Mouse (Mus musculus) small intestine, adult 2 months (tissue): ENCODE measurements around the gene Bcor. TPM values are rescaled to one million over a fixed set of nuclear protein-coding genes. Genes with fewer than 3 reads are reported as not detected.

Source experiments
- H3K27ac ChIP-seq: fragments of 200-500 bp; 2 replicates; pipeline ENCODE4 v1.5.1; 2012; ENCODE audit warnings: low read depth, low read length, control low read depth, inconsistent platforms; ENCODE audit not compliant: insufficient read depth
- H3K27me3 ChIP-seq: fragments of 200-500 bp; 2 replicates; pipeline ENCODE4 v1.6.1; 2012; ENCODE audit warnings: mild to moderate bottlenecking, moderate library complexity, low read length, inconsistent platforms; ENCODE audit not compliant: control insufficient read depth, insufficient read depth
- H3K36me3 ChIP-seq: fragments of 200-500 bp; 2 replicates; pipeline ENCODE4 v1.6.1; 2012; ENCODE audit warnings: mild to moderate bottlenecking, low read length, control low read depth, inconsistent platforms; ENCODE audit not compliant: control insufficient read depth, insufficient read depth
- H3K4me1 ChIP-seq: fragments of 200-500 bp; 2 replicates; pipeline ENCODE4 v1.6.1; 2012; ENCODE audit warnings: low read length, inconsistent platforms, mixed read lengths; ENCODE audit not compliant: control insufficient read depth, insufficient read depth, insufficient read length
- H3K4me3 ChIP-seq: fragments of 200-500 bp; 2 replicates; pipeline ENCODE4 v1.5.1; 2012; ENCODE audit warnings: low read depth, mild to moderate bottlenecking, control low read depth, inconsistent platforms, low read length, moderate library complexity
- CTCF ChIP-seq: fragments of 200-500 bp; IDR thresholded peaks from 2 replicates; pipeline ENCODE4 v1.5.1; 2012; ENCODE audit warnings: low read depth, mild to moderate bottlenecking, control low read depth, inconsistent platforms, low read length, moderate library complexity, mixed read lengths; ENCODE audit not compliant: insufficient replicate concordance, insufficient read length; ENCODE audit errors: extremely low read depth
- POLR2A ChIP-seq: fragments of 200-500 bp; IDR thresholded peaks from 2 replicates; pipeline ENCODE4 v1.6.1; 2012; ENCODE audit warnings: low read depth, mild to moderate bottlenecking, control low read depth, inconsistent platforms, low read length, moderate library complexity
- WGBS: fragments of 180-500 bp; shearing (Covaris S2); methylation state at CpG from one replicate; pipeline ENCODE4 v1.1.7; 2018; 5-methylcytosine and 5-hydroxymethylcytosine counted together
- polyA plus RNA-seq: library from polyadenylated mRNA; depleted of rRNA; stranded (reverse); fragments of >200 nt; gene quantifications from 2 replicates; pipeline ENCODE4 v1.2.3, GENCODE M21; 2012

Gene Bcor
- polyA plus RNA-seq, 1 experiment = 5.5 TPM

- TF ChIP-seq CTCF (no peak), POLR2A (no peak)
- WGBS = 3% methylated on average over 78 of the region's 79 CpGs
- no peaks in the 10 kb centered on the region for H3K27me3 ChIP-seq
- peak overlapping the region; percentile 100 for H3K4me3 ChIP-seq
- H3K36me3 ChIP-seq = no peaks in the 10 kb centered on the region
- H3K4me1 ChIP-seq = peaks cover 2% of the 10 kb centered on the region; the same call in 1 of the 2 replicates
- peak overlapping the region; percentile 61; the same call in 1 of the 2 replicates for H3K27ac ChIP-seq
These were observed 80.7 kb downstream of the Bcor start for GRCm38 (mm10) chrX:12079309-12080094.

- TF ChIP-seq POLR2A (no peak), CTCF (no peak)
These were observed 81.2 kb downstream of the Bcor start for GRCm38 (mm10) chrX:12079059-12079308.

GRCm38 (mm10) chrX:12078195-12079058, 81.7 kb downstream of the Bcor start:
- H3K4me1 ChIP-seq = peaks cover 2% of the 10 kb centered on the region; the same call in 1 of the 2 replicates
- TF ChIP-seq CTCF (no peak), POLR2A (no peak)
- WGBS = 7% methylated on average over 73 of the region's 73 CpGs
- H3K27ac ChIP-seq = peak overlapping the region; percentile 15; the same call in 1 of the 2 replicates
- no peaks in the 10 kb centered on the region for H3K36me3 ChIP-seq
- H3K27me3 ChIP-seq = no peaks in the 10 kb centered on the region
- peak overlapping the region; percentile 100 for H3K4me3 ChIP-seq

More at GRCm38 (mm10) chrX:12079059-12079308, 81.2 kb downstream of the Bcor start:
- peak overlapping the region; percentile 100 for H3K4me3 ChIP-seq
- H3K36me3 ChIP-seq = no peaks in the 10 kb centered on the region
- peaks cover 2% of the 10 kb centered on the region; the same call in 1 of the 2 replicates for H3K4me1 ChIP-seq
- H3K27me3 ChIP-seq = no peaks in the 10 kb centered on the region
- 6% methylated on average over 27 of the region's 27 CpGs for WGBS
- H3K27ac ChIP-seq = no peak overlapping the region

GRCm38 (mm10) chrX:12077601-12077980, 82.6 kb downstream of the Bcor start:
- H3K36me3 ChIP-seq = no peaks in the 10 kb centered on the region
- peaks cover 7% of the 10 kb centered on the region for H3K4me1 ChIP-seq
- no peak overlapping the region for H3K27ac ChIP-seq
- WGBS = 7% methylated on average over 22 of the region's 22 CpGs
- H3K27me3 ChIP-seq = no peaks in the 10 kb centered on the region
- H3K4me3 ChIP-seq = peak overlapping the region; percentile 69
- TF ChIP-seq POLR2A = no peak
- TF ChIP-seq CTCF = no peak

GRCm38 (mm10) chrX:12076763-12077600, 83.2 kb downstream of the Bcor start:
- WGBS = 4% methylated on average over 54 of the region's 58 CpGs
- TF ChIP-seq CTCF (no peak), POLR2A (no peak)
- Histone ChIP-seq H3K4me1 (peaks cover 9% of the 10 kb centered on the region), H3K27ac (peak overlapping the region; percentile 4; the same call in 1 of the 2 replicates), H3K4me3 (peak overlapping the region; percentile 69), H3K27me3 (no peaks in the 10 kb centered on the region), H3K36me3 (no peaks in the 10 kb centered on the region)

- Histone ChIP-seq H3K36me3 (no peaks in the 10 kb centered on the region), H3K4me1 (peaks cover 9% of the 10 kb centered on the region), H3K4me3 (no peak overlapping the region), H3K27ac (no peak overlapping the region), H3K27me3 (no peaks in the 10 kb centered on the region)
- no peak for TF ChIP-seq CTCF
- no peak for TF ChIP-seq POLR2A
- 34% methylated on average over 6 of the region's 6 CpGs for WGBS
These were observed 87.4 kb downstream of the Bcor start for GRCm38 (mm10) chrX:12072721-12073120.

- H3K36me3 ChIP-seq = no peaks in the 10 kb centered on the region
- 38% methylated on average over 26 of the region's 26 CpGs for WGBS
- H3K27me3 ChIP-seq = no peaks in the 10 kb centered on the region
- no peak overlapping the region for H3K4me3 ChIP-seq
- no peak overlapping the region; the same call in 1 of the 2 replicates for H3K27ac ChIP-seq
- peaks cover 13% of the 10 kb centered on the region for H3K4me1 ChIP-seq
- TF ChIP-seq POLR2A (no peak), CTCF (no peak)
These were observed 91.0 kb downstream of the Bcor start for GRCm38 (mm10) chrX:12068978-12069724.
